Mouse (Mus musculus) right cerebral cortex, postnatal 25 days (tissue): ENCODE measurements around the gene Il22ra1.

ENCODE experiments used
- DNase-seq: peaks from one replicate; pipeline ENCODE4 v3.0.0; 2022

The Il22ra1 gene

DNA sequence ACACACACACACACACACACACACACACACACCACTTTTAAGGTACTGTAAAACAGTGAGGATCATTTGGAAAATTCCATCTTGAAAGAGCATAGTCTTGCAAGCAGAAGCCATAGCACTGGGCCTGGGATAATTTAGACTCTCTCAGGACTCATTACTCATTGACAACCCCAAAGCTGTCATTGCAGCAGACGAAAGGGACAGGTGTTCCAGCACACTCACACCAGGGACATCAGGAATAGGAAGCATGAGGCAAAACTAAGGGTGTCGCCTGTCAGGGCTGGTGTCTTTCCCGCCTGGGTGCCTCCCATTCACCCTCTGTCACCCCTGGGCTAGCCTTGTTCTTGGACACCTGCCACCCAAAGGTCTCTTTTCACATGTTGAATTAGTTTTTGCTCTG, 8.9 kb downstream of the Il22ra1 start:
- DNase-seq: no peak

GRCm38 (mm10) chr4:135738237-135738636, 10.3 kb downstream of the Il22ra1 start:
- no peak for DNase-seq

DNA sequence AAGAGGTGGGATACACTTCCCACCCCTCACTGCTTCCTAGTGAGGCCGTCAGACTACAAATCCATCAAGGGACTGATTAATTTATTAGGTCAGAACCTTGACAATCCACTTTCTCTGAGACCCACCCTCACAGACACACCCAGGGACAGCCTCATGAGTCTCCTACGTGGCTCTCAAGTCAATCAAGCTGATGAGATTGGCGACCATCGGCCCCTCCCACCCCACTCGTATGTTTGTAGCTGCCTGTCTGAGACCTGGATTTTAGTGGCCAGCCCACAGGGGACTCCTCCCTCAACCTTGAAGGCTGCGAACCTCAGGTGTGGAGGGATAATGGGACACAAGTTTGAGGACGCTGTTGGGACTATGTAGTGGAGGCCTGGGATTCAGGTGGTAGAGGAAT, 11.2 kb downstream of the Il22ra1 start:
- DNase-seq: no peak

DNA sequence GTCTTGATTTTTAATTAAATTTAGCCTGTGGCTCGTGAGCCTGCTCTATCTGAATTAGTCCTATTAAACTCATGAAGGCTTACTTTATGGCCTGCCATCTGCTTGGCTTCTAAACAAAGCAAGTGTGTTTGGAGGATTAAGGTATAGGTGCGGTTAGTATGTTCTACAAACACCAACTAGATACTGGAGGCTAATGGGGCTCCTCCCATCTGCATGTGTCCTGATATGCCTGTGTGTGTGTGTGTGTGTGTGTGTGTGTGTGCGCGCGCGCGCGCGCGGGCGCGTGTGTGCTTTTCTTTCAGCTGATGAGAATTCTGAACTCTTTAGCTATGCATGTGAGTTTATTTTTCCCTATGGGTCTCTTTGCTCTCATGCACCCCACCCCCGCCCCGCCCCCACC, 11.7 kb downstream of the Il22ra1 start:
- DNase-seq: no peak

DNA sequence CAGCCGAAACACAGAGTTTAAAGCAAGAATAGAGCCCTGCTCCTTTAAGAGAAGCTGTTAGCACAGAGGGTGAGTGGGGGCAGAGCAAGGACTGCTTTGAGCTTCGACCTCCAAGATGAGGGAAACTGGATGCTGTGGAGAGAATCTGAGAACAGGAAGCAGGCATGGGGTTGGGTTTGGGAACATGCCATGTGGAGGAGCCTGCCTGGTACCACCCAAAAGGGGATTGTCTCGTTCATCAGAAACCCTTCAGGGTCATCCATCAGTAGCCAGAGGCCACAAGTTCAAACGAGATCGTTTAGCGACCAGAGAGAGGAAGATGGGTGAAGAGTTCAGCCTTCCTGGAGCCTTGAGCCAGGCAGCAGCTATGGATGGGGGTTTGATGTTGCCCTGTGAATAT, 15.5 kb downstream of the Il22ra1 start:
- DNase-seq: no peak

GRCm38 (mm10) chr4:135744726-135745448, 16.9 kb downstream of the Il22ra1 start:
- no peak for DNase-seq

DNA sequence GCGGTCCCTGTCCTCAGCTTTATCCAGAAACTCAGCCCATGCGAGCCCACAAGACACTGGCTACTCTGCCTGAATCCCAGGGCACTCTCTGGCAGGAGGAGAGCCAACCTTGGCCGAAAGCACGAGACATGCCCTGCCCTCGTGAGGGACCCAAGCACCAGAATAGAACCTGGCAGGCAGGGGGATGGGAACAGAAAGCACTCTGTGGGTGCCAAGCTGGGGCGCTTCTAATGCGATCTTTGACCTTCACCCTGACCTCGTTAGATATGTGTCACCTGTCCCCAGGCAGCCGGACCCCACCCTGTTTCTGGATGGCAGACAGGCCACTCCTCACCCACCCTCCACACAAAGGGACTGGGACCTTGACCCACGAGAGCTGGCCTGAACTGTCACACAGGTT, 17.6 kb downstream of the Il22ra1 start:
- no peak for DNase-seq

DNA sequence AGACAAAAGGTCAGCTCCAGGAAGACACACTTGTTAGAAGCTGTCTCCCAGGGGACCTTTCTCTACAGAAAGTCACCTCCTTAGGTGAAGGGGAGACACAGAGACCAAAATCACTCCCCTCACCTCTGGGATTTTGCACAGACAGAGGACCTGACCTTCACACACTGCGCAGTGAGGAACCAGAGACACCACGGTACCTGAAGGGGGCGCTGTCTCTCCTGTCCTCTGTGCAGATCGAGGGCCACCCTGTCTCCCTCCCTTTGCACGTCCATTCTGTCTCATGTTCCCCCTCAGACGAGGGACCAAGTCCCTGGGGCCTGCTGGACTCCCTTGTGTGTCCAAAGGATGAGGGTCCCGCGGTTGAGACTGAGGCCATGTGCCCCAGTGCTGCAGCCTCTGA, 22.9 kb downstream of the Il22ra1 start:
- DNase-seq: no peak

GRCm38 (mm10) chr4:135752106-135752778, 24.3 kb downstream of the Il22ra1 start:
- DNase-seq: no peak

DNA sequence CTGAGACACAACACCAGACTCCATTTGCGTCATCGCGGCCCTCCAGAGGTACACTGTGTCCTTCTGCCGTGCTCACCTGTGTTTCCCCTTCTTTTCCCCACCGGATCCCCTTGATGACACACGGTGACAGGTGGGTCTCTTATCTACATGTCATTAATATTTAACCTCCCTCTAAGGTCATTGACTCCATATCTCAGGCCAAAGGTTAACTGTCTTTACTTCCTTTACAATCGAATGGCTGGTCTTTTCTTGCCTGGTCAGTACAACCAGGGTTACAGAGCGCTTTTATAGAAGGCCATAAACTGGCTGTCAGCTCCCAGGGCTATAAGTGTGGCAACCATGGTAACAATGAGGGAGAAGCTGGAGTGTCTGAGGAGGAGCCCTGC, 24.8 kb downstream of the Il22ra1 start:
- no peak for DNase-seq

- no peak for DNase-seq
Measured at GRCm38 (mm10) chr4:135758331-135758730, 30.4 kb downstream of the Il22ra1 start.

- no peak for DNase-seq
Measured at GRCm38 (mm10) chr4:135758825-135759224, 30.9 kb downstream of the Il22ra1 start.

- no peak for DNase-seq
Measured at GRCm38 (mm10) chr4:135759356-135759976, 31.5 kb downstream of the Il22ra1 start, which contains the start of gene Myom3. TSS of gene Myom3 (plus strand) at chr4:135759715.

DNA sequence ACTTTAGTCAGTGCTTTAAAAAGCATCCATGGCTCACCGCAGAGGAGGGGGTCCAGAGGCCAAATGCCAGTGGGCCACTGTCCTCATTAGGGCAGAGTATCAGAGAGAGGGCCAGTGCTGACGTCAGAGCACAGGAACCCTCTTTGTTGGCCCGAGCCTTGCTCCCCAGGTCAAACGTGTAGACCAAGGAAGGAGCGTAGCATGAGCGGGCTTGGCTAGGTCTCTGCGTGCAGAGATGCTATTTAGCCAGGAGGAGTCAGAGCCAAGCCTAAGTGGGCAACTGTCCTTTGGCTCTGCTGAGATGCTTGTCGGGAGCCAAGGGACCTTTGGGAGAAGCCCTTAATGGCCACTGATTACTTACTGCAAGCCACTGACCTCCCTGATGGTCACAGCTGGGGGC, 33.1 kb downstream of the Il22ra1 start:
- DNase-seq: no peak

GRCm38 (mm10) chr4:135761569-135761968, 33.6 kb downstream of the Il22ra1 start:
- DNase-seq: no peak

DNA sequence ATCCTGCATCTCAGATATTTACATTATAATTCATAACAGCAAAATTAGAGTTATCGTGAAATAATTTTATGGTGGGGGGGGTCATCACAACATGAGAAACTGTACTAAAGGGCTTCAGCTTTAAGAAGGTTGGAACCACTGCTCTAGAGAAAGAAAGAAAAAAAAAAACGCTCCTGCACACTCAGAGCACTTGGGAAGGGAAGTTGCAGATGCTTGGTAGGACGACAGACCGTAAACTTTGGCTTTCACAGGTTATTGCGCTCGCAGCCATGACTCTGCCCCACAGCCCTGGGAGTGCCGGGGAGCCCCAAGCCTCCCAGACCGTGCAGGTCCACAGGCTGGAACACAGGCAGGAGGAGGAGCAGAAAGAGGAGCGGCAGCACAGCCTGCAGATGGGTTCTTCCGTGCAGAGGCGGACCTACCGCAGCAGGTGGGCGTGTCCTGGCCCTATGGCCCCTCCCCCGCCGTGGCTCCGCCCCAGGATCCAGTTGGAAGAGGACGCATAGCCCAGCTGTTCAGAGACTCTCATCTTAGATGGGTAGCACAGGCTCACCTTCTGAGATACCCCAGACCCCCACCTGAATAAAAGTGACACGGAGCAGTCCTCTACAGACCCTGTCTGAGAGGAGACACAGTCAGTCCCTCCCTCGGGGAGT, 34.4 kb downstream of the Il22ra1 start:
- DNase-seq: peak; percentile 24

GRCm38 (mm10) chr4:135764700-135765099, 36.7 kb downstream of the Il22ra1 start:
- no peak for DNase-seq

- no peak for DNase-seq
Measured at GRCm38 (mm10) chr4:135765707-135766106, 37.7 kb downstream of the Il22ra1 start.

- no peak for DNase-seq
Measured at GRCm38 (mm10) chr4:135766976-135767375, 39.0 kb downstream of the Il22ra1 start.

DNA sequence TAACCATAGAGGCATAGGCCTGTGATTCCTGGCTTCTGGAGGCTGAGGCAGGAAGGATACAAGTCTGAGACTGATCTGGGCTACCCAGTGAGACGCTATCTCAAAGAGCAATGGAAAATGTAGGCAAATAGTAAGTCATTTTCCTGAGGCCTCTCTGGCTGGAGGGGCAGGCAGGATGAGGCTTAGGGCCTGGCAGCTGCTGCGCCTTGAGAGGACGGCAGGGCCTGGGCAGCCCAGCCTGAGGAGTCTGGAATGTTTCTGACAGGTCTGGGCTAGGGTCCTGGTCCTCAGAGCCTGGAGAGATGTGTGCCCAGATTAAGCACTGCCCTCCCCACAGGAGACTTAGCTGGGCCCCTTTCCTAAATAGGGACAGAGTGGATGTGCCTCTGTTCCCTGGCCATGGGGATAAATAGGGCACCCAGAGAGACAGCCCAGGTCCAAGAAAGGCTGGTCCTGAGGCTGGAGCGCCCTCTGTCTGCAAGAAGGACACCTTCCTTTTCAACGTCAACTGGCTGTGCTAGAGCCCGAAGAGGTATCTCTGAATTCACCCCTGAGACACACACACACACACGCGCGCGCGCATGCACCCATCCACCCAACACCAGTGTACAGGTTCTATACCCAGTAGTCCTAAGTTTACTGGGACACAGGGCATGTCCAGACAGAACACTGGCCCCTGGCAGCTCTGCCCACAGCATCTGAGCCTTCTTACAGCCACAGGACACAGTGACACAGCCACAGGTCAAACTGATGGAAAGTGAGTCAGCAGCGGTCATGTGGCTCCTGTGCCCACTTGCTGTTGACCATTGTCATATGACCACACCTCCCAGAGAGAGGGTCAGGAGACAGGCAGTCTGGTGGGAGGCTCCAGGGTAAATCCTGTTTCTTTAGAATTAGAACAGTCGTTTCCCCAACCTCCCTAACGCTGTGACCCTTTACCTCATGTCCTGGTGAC, 40.9 kb downstream of the Il22ra1 start:
- DNase-seq: peak; percentile 11

- no peak for DNase-seq
Measured at GRCm38 (mm10) chr4:135770611-135771305, 42.8 kb downstream of the Il22ra1 start.

- DNase-seq: no peak
Measured at GRCm38 (mm10) chr4:135771592-135771991, 43.6 kb downstream of the Il22ra1 start.
